Mouse (Mus musculus): ENCODE measurements around the gene Tmem110. TPM values are rescaled to one million over a fixed set of nuclear protein-coding genes. Genes with fewer than 3 reads are reported as not detected.

The Tmem110 gene
- total and polyA plus RNA-seq, 3 experiments = 11.6 to 21.0 TPM; not detected in 1

- DNase-seq (ENCODE audit: low read depth, low spot score) = no peak
- Histone ChIP-seq H3K9me3 (replicated peaks; ENCODE audit: insufficient read depth, low read length) (no peaks in the 10 kb centered on the region), H3K27ac (ENCODE audit: control insufficient read depth, low read depth, low read length) (no peak overlapping the region), H3K9ac (ENCODE audit: control insufficient read depth, low read depth, low read length, poor library complexity, severe bottlenecking) (no peak overlapping the region), H3K27me3 (ENCODE audit: control insufficient read depth in 1 of 2, insufficient read depth in 2 of 2, low read length in 2 of 2) (peaks cover 0 to 1% of the 10 kb centered on the region in 2 experiments; a peak in 1 of 4 replicates), H3K4me3 (ENCODE audit: control insufficient read depth in 1 of 2, insufficient read depth in 1 of 2, low read depth in 2 of 2, low read length in 2 of 2) (no peak overlapping the region), H3K36me3 (ENCODE audit: control insufficient read depth in 1 of 2, insufficient read depth in 2 of 2, low read length in 2 of 2) (peaks cover 0 to 6% of the 10 kb centered on the region in 2 experiments; a peak in 2 of 4 replicates), H3K4me1 (ENCODE audit: control insufficient read depth in 1 of 2, insufficient read depth in 2 of 2, low read length in 2 of 2) (peaks cover 3 to 15% of the 10 kb centered on the region in 2 experiments), H3K79me2 (ENCODE audit: control insufficient read depth, insufficient read depth, low read length, poor library complexity) (no peaks in the 10 kb centered on the region)
- no peak for TF ChIP-seq GATA1 (IDR thresholded peaks at IDR 0.05; ENCODE audit: low read depth, low read length)
These were observed 85.8 kb downstream of the Tmem110 start for GRCm38 (mm10) chr14:30911141-30911540.

GRCm38 (mm10) chr14:30912641-30913040 lies 87.3 kb downstream of the Tmem110 start:
- no peak for DNase-seq (ENCODE audit: low read depth, low spot score)
- Histone ChIP-seq H3K9ac (ENCODE audit: control insufficient read depth, low read depth, low read length, poor library complexity, severe bottlenecking) (no peak overlapping the region), H3K9me3 (replicated peaks; ENCODE audit: insufficient read depth, low read length) (no peaks in the 10 kb centered on the region), H3K4me3 (ENCODE audit: control insufficient read depth in 1 of 2, insufficient read depth in 1 of 2, low read depth in 2 of 2, low read length in 2 of 2) (no peak overlapping the region), H3K36me3 (ENCODE audit: control insufficient read depth in 1 of 2, insufficient read depth in 2 of 2, low read length in 2 of 2) (peaks cover 0 to 5% of the 10 kb centered on the region in 2 experiments; a peak in 2 of 4 replicates), H3K27me3 (ENCODE audit: control insufficient read depth in 1 of 2, insufficient read depth in 2 of 2, low read length in 2 of 2) (peaks cover 0 to 1% of the 10 kb centered on the region in 2 experiments; a peak in 1 of 4 replicates), H3K79me2 (ENCODE audit: control insufficient read depth, insufficient read depth, low read length, poor library complexity) (no peaks in the 10 kb centered on the region), H3K4me1 (ENCODE audit: control insufficient read depth in 1 of 2, insufficient read depth in 2 of 2, low read length in 2 of 2) (peaks cover 2 to 12% of the 10 kb centered on the region in 2 experiments), H3K27ac (ENCODE audit: control insufficient read depth, low read depth, low read length) (no peak overlapping the region)
- TF ChIP-seq MAFK (IDR thresholded peaks at IDR 0.05; ENCODE audit: borderline replicate concordance, low read depth, low read length) = no peak
- no peak for TF ChIP-seq MAZ (IDR thresholded peaks at IDR 0.05; ENCODE audit: low read depth, low read length)
- no peak for TF ChIP-seq MEF2A (IDR thresholded peaks at IDR 0.05; ENCODE audit: extremely low read depth, insufficient replicate concordance, low read depth, low read length, poor library complexity, severe bottlenecking)
- no peak for TF ChIP-seq CTCF (IDR thresholded peaks at IDR 0.05 in 2 of 3, conservative IDR thresholded peaks at IDR 0.05 in 1 of 3; ENCODE audit: control insufficient read depth in 1 of 3, insufficient read depth in 1 of 3, low read depth in 2 of 3, low read length in 3 of 3, poor library complexity in 1 of 3, severe bottlenecking in 1 of 3)
- no peak for TF ChIP-seq SMC3 (IDR thresholded peaks at IDR 0.05; ENCODE audit: low read depth, low read length)
- no peak for TF ChIP-seq KAT2A (conservative IDR thresholded peaks at IDR 0.05; ENCODE audit: low read depth, low read length)
- TF ChIP-seq MYC (IDR thresholded peaks at IDR 0.05; ENCODE audit: low read depth, low read length) = no peak
- TF ChIP-seq EP300 (IDR thresholded peaks at IDR 0.05; ENCODE audit: low read depth in 1 of 2, low read length in 2 of 2) = no peak
- TF ChIP-seq CHD1 (IDR thresholded peaks at IDR 0.05; ENCODE audit: low read depth, low read length) = no peak
- no peak for TF ChIP-seq NRF1 (IDR thresholded peaks at IDR 0.05; ENCODE audit: insufficient read depth, low read depth, low read length, poor library complexity, severe bottlenecking)
- TF ChIP-seq ZC3H11A (IDR thresholded peaks at IDR 0.05; ENCODE audit: low read depth, low read length) = no peak
- TF ChIP-seq HCFC1 (IDR thresholded peaks at IDR 0.05; ENCODE audit: low read depth, low read length) = no peak
- TF ChIP-seq RCOR1 (IDR thresholded peaks at IDR 0.05; ENCODE audit: low read depth, low read length) = no peak
- TF ChIP-seq ETS1 (IDR thresholded peaks at IDR 0.05; ENCODE audit: low read depth, low read length) = no peak
- TF ChIP-seq GATA1 (IDR thresholded peaks at IDR 0.05; ENCODE audit: low read depth, low read length) = no peak
- TF ChIP-seq TBP (IDR thresholded peaks at IDR 0.05; ENCODE audit: low read depth, low read length) = no peak
